Mouse (Mus musculus) MEL (cell line): ENCODE measurements around the gene Gm36028. TPM values are rescaled to one million over a fixed set of nuclear protein-coding genes. Genes with fewer than 3 reads are reported as not detected.

Source experiments
- DNase-seq: peaks from one replicate; pipeline ENCODE4 v3.0.0; 2011; ENCODE audit warnings: low read depth, low spot score
- H3K27ac ChIP-seq: 2 replicates; pipeline ENCODE4 v1.5.1; 2012; ENCODE audit warnings: low read depth, mild to moderate bottlenecking, control low read depth, low read length, moderate library complexity; ENCODE audit not compliant: control insufficient read depth
- H3K27me3 ChIP-seq, 2 experiments: fragments of 150-350 bp in 1 of 2; sonication (generic) in 1 of 2; 2 replicates each; pipeline ENCODE4 v1.6.1; 2012; ENCODE audit warnings: low read length in 2 of 2, mild to moderate bottlenecking in 2 of 2, improper control_type of control experiment in 1 of 2, moderate library complexity in 1 of 2; ENCODE audit not compliant: insufficient read depth in 2 of 2, control insufficient read depth in 1 of 2
- H3K36me3 ChIP-seq, 2 experiments: 2 replicates each; pipeline ENCODE4 v1.6.1; 2012 to 2014; ENCODE audit warnings: low read length in 2 of 2, improper control_type of control experiment in 1 of 2, inconsistent platforms in 1 of 2, mild to moderate bottlenecking in 1 of 2; ENCODE audit not compliant: insufficient read depth in 2 of 2, control insufficient read depth in 1 of 2
- H3K4me1 ChIP-seq, 2 experiments: fragments of 150-350 bp in 1 of 2; sonication (generic) in 1 of 2; 2 replicates each; pipeline ENCODE4 v1.6.1; 2012; ENCODE audit warnings: low read length in 2 of 2, improper control_type of control experiment in 1 of 2, mild to moderate bottlenecking in 1 of 2; ENCODE audit not compliant: insufficient read depth in 2 of 2, control insufficient read depth in 1 of 2
- H3K4me3 ChIP-seq, 2 experiments: fragments of 150-350 bp in 1 of 2; sonication (generic) in 1 of 2; 2 replicates each; pipeline ENCODE4 v1.5.1; 2012; ENCODE audit warnings: low read depth in 2 of 2, low read length in 2 of 2, mild to moderate bottlenecking in 2 of 2, moderate library complexity in 2 of 2, control low read depth in 1 of 2, improper control_type of control experiment in 1 of 2; ENCODE audit not compliant: control insufficient read depth in 1 of 2, insufficient read depth in 1 of 2
- H3K79me2 ChIP-seq: 2 replicates; pipeline ENCODE4 v1.6.1; 2012; ENCODE audit warnings: mild to moderate bottlenecking, low read length, moderate library complexity; ENCODE audit not compliant: control insufficient read depth, poor library complexity, insufficient read depth
- H3K9ac ChIP-seq: 2 replicates; pipeline ENCODE4 v1.6.1; 2012; ENCODE audit warnings: low read depth, mild to moderate bottlenecking, control low read depth, low read length, moderate library complexity; ENCODE audit not compliant: control insufficient read depth, poor library complexity, severe bottlenecking
- H3K9me3 ChIP-seq: fragments of 150-350 bp; sonication (generic); replicated peaks from 2 replicates; pipeline ENCODE4 v1.6.1; 2012; ENCODE audit warnings: mild to moderate bottlenecking, low read length, improper control_type of control experiment, moderate library complexity; ENCODE audit not compliant: insufficient read depth
- CHD2 ChIP-seq: IDR thresholded peaks from 2 replicates; pipeline ENCODE4 v1.6.1; 2011; ENCODE audit warnings: low read length, improper control_type of control experiment
- E2F4 ChIP-seq: IDR thresholded peaks from 2 replicates; pipeline ENCODE4 v1.6.1; 2011; ENCODE audit warnings: low read depth, low read length, improper control_type of control experiment, borderline replicate concordance
- EP300 ChIP-seq, 2 experiments: IDR thresholded peaks; 2 replicates each; pipeline ENCODE4 v1.6.1; 2011; ENCODE audit warnings: improper control_type of control experiment in 2 of 2, low read length in 2 of 2, low read depth in 1 of 2, mild to moderate bottlenecking in 1 of 2
- ETS1 ChIP-seq: IDR thresholded peaks from 2 replicates; pipeline ENCODE4 v1.6.1; 2012; ENCODE audit warnings: low read depth, mild to moderate bottlenecking, inconsistent platforms, low read length, improper control_type of control experiment, moderate library complexity
- GABPA ChIP-seq: IDR thresholded peaks from 2 replicates; pipeline ENCODE4 v1.6.1; 2012; ENCODE audit warnings: low read depth, mild to moderate bottlenecking, inconsistent platforms, low read length, improper control_type of control experiment, moderate library complexity
- GATA1 ChIP-seq: IDR thresholded peaks from 2 replicates; pipeline ENCODE4 v1.6.1; 2011; ENCODE audit warnings: low read depth, low read length, improper control_type of control experiment
- HCFC1 ChIP-seq: IDR thresholded peaks from 2 replicates; pipeline ENCODE4 v1.6.1; 2012; ENCODE audit warnings: low read depth, mild to moderate bottlenecking, inconsistent platforms, low read length, improper control_type of control experiment, moderate library complexity
- MAFK ChIP-seq: IDR thresholded peaks from 2 replicates; pipeline ENCODE4 v1.6.1; 2011; ENCODE audit warnings: low read depth, mild to moderate bottlenecking, low read length, improper control_type of control experiment, borderline replicate concordance
- MAX ChIP-seq: IDR thresholded peaks from 2 replicates; pipeline ENCODE4 v1.6.1; 2011; ENCODE audit warnings: low read length, improper control_type of control experiment
- MXI1 ChIP-seq: IDR thresholded peaks from 2 replicates; pipeline ENCODE4 v1.6.1; 2011; ENCODE audit warnings: mild to moderate bottlenecking, low read depth, low read length, improper control_type of control experiment
- MYB ChIP-seq: IDR thresholded peaks from 2 replicates; pipeline ENCODE4 v1.6.1; 2011; ENCODE audit warnings: mild to moderate bottlenecking, low read depth, low read length, improper control_type of control experiment
- NELFE ChIP-seq: IDR thresholded peaks from 2 replicates; pipeline ENCODE4 v1.6.1; 2011; ENCODE audit warnings: low read depth, low read length, improper control_type of control experiment
- NRF1 ChIP-seq: IDR thresholded peaks from 2 replicates; pipeline ENCODE4 v1.6.1; 2014; ENCODE audit warnings: low read depth, mild to moderate bottlenecking, inconsistent platforms, low read length, improper control_type of control experiment, moderate library complexity; ENCODE audit not compliant: poor library complexity, insufficient read depth, severe bottlenecking
- POLR2AphosphoS5 ChIP-seq: IDR thresholded peaks from 2 replicates; pipeline ENCODE4 v1.6.1; 2012; ENCODE audit warnings: low read depth, borderline replicate concordance, mild to moderate bottlenecking, inconsistent platforms, low read length, moderate library complexity, mixed read lengths
- RAD21 ChIP-seq: IDR thresholded peaks from 2 replicates; pipeline ENCODE4 v1.6.1; 2011; ENCODE audit warnings: mild to moderate bottlenecking, low read depth, low read length, improper control_type of control experiment
- SMC3 ChIP-seq: IDR thresholded peaks from 2 replicates; pipeline ENCODE4 v1.6.1; 2011; ENCODE audit warnings: low read depth, low read length, improper control_type of control experiment
- TBP ChIP-seq: IDR thresholded peaks from 2 replicates; pipeline ENCODE4 v1.8.0; 2011; ENCODE audit warnings: low read depth, low read length, improper control_type of control experiment
- USF1 ChIP-seq: IDR thresholded peaks from 2 replicates; pipeline ENCODE4 v1.6.1; 2014; ENCODE audit warnings: low read depth, mild to moderate bottlenecking, inconsistent platforms, low read length, improper control_type of control experiment, moderate library complexity
- USF2 ChIP-seq, 2 experiments: IDR thresholded peaks; 2 replicates each; pipeline ENCODE4 v1.6.1; 2011 to 2012; ENCODE audit warnings: improper control_type of control experiment in 2 of 2, low read length in 2 of 2, borderline replicate concordance in 1 of 2, inconsistent platforms in 1 of 2, low read depth in 1 of 2, mild to moderate bottlenecking in 1 of 2; ENCODE audit not compliant: insufficient read depth in 1 of 2
- ZC3H11A ChIP-seq: IDR thresholded peaks from 2 replicates; pipeline ENCODE4 v1.6.1; 2012; ENCODE audit warnings: low read depth, mild to moderate bottlenecking, inconsistent platforms, low read length, improper control_type of control experiment
- ZNF384 ChIP-seq: IDR thresholded peaks from 2 replicates; pipeline ENCODE4 v1.6.1; 2012; ENCODE audit warnings: low read depth, mild to moderate bottlenecking, inconsistent platforms, low read length, improper control_type of control experiment
- polyA plus RNA-seq, 2 experiments: library from polyadenylated mRNA; stranded (reverse) in 1 of 2; unstranded in 1 of 2; fragments of >175 nt in 1 of 2; fragments of >200 nt in 1 of 2; gene quantifications; 2 replicates each; pipeline versions ENCODE4 v1.2.1 to v1.2.4; 2012; ENCODE audit warnings: low replicate concordance in 2 of 2, low read depth in 1 of 2; ENCODE audit not compliant: insufficient read length in 2 of 2, insufficient read depth in 1 of 2, missing spikeins in 1 of 2
- total RNA-seq: library from RNA; depleted of rRNA; stranded (reverse); fragments of 300-350 nt; gene quantifications from 2 replicates; pipeline ENCODE4 v1.2.3, GENCODE M21; 2012

Gm36028 gene
- total and polyA plus RNA-seq, 3 experiments = not detected

GRCm38 (mm10) chr16:37809623-37809992, 51.3 kb downstream of the Gm36028 start:
- Histone ChIP-seq H3K9ac (no peak overlapping the region), H3K79me2 (no peaks in the 10 kb centered on the region), H3K36me3 (peaks cover 0 to 3% of the 10 kb centered on the region in 2 experiments; a peak in 2 of 4 replicates), H3K27me3 (no peaks in the 10 kb centered on the region; a peak in 1 of 4 replicates), H3K27ac (no peak overlapping the region), H3K9me3 (no peaks in the 10 kb centered on the region), H3K4me3 (no peak overlapping the region), H3K4me1 (no peaks in the 10 kb centered on the region)
- TF ChIP-seq MYB = no peak
- no peak for TF ChIP-seq ETS1
- no peak for TF ChIP-seq ZC3H11A
- no peak for TF ChIP-seq HCFC1
- TF ChIP-seq MAX = no peak
- TF ChIP-seq NRF1 = no peak
- TF ChIP-seq E2F4 = no peak
- TF ChIP-seq CHD2 = no peak
- no peak for TF ChIP-seq MAFK
- no peak for TF ChIP-seq ZNF384
- TF ChIP-seq USF2 (IDR thresholded peaks at IDR 0.05; ENCODE audit: borderline replicate concordance in 1 of 2, insufficient read depth in 1 of 2, low read depth in 1 of 2, low read length in 2 of 2) = no peak
- no peak for TF ChIP-seq TBP
- TF ChIP-seq NELFE = no peak
- no peak for TF ChIP-seq SMC3
- TF ChIP-seq MXI1 = no peak
- TF ChIP-seq EP300 (IDR thresholded peaks at IDR 0.05; ENCODE audit: low read depth in 1 of 2, low read length in 2 of 2) = no peak
- TF ChIP-seq GATA1 = no peak
- TF ChIP-seq GABPA = no peak
- no peak for TF ChIP-seq RAD21
- DNase-seq = no peak

- no peaks in the 10 kb centered on the region for H3K4me1 ChIP-seq
- H3K36me3 ChIP-seq = peaks cover 0 to 3% of the 10 kb centered on the region in 2 experiments; a peak in 2 of 4 replicates
- no peak overlapping the region for H3K27ac ChIP-seq
- no peak for DNase-seq
- H3K27me3 ChIP-seq = no peaks in the 10 kb centered on the region; a peak in 1 of 4 replicates
- TF ChIP-seq SMC3 = no peak
- no peak for TF ChIP-seq POLR2AphosphoS5
- TF ChIP-seq USF1 = peak; percentile 28; the same call in 1 of the 2 replicates
- H3K4me3 ChIP-seq = no peak overlapping the region
- H3K9ac ChIP-seq = no peak overlapping the region
- no peaks in the 10 kb centered on the region for H3K9me3 ChIP-seq
- H3K79me2 ChIP-seq = no peaks in the 10 kb centered on the region
These were observed 51.9 kb downstream of the Gm36028 start for GRCm38 (mm10) chr16:37808866-37809622.
